Mouse (Mus musculus) adipose tissue, adult 10 weeks (tissue): Measurements from ENCODE around the gene Nek1. TPM values are rescaled to one million over a fixed set of nuclear protein-coding genes. Genes with fewer than 3 reads are reported as not detected.

Experiments
- polyA plus RNA-seq: library from polyadenylated mRNA; stranded (reverse); fragments of 350-450 nt; fragmentation: Illumina TruSeq; extraction: RNeasy Lipid Tissue Mini Kit (QIAGEN cat#74804); gene quantifications from one replicate; pipeline ENCODE4 v1.2.3, GENCODE M21; 2014; ENCODE audit warnings: low read depth, low replicate concordance

The Nek1 gene
- 9.1 TPM for polyA plus RNA-seq

DNA sequence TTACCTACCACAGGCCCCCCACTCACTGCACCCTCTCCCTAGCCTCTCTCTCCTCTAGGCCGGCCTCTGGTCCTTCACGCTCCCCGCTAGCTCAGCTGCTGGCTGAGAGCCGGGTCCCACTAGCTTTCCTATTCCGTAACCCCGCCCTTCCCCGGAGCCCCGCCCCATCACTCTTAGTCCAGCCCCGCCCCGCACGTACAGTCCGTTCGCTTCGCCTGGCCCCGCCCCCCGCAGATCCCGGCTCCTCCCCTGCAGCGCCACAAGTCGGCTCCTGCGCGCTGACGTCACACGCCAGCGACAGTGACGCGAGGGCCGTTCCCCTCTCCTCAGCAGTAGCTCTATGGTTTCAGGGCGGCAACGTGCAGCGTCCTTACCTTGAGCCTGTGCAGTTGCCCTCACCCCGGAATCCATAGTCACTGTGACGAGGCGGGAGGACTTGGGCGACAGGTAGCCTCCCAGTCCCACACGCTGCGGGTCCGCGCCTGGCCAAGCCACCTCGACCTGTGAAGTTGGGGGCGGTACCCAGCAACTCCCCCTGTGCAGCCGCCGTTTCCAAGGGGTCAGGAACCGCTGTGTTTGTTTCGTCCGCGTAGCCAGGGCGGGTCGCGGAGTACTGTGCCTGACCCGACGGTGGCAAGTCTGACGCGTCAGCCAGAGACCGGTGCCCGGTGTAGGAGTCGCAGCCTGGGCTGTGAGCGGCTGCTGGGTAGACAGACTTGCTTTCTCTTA lies at the start of gene Nek1:
TSS of gene Nek1 (plus strand) at position 286 of the 729 bp plus-strand sequence.

DNA sequence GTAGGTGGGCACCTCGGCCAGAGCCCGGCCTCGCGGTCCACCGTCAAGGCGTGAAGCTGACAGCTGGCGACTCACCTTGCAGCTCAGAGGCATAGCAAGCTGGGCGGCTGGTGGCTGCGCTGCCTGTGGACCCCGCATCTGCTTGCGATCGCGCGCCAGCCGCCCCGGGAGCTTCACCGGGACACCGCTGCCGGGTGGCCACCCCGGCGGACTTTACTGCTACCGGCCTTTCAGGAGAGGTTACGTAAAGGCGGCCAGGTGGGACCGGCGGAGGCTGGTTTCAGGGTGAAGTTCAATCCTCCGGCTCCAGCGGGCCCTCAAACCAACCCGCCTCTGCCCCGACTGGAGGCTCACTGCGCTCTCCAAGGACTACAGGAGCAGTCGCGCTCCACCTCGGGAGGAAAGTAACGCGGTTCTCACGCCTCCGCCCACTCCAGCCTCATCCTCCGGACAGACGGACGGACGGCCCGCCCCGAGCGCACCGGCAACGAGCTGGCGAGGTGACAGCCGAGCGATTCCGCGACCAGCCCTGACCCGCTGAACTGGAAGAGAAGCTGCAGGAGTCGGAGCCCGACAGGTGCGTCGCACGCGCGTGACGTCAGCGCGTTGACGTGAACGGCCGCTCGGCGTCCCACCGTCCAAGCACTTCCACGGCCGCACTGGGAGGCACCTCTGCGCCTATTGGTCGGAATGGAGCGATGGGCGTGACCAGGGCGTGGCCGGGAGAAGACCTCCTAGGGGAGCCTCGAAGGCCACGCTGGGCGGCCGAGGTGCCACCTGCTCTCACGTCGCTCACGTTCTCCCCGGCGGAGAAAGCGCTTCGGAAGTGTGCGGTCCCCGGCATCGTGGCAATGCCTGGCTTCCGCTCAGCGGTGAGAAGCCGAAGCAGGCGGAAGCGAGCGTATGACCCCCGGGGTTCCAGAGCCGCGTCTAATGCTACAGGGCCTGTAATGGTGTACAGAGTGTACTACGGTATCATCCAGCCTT lies 10.0 kb upstream of the Nek1 start, which contains the start of gene Clcn3:
TSS of gene Clcn3 (minus strand) at position 600 of the 987 bp plus-strand sequence.

Other genes with a start within 250 kb of the Nek1 start
- gene Hpf1, start 102.8 kb upstream of the Nek1 start, polyA plus RNA-seq = 34.9 TPM
- 28.4 TPM for gene Clcn3, start 9.9 kb upstream of the Nek1 start, polyA plus RNA-seq
- gene Sh3rf1, start 230.7 kb downstream of the Nek1 start, polyA plus RNA-seq = 13.0 TPM